8 mouse cellular contexts compared by ENCODE assay signal in the genomic region with DNA sequence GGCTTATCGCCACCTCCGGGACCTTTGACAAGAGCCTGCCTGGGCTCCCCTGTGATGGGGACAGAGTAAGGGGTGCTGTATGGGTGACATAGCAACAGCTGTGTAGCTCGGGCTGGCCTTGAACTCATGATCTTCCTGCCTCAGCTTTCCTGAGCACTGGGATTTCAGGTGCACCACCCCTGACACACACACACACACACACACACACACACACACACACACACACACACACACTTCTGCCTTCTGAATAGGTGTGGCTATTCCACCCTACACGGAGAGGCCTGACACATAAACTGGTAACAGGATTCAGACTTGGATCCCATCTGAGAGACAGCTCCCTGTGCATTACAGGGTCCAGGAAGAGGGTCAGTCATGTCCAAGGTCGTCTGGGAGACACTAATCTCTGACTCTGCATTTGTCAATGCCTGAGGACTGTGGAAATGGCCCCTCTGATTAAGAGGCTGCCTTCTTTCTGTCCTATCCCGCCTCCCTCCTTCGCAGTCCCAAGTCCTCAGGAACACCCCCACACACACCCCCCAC. TPM values are rescaled to one million over a fixed set of nuclear protein-coding genes. Genes with fewer than 3 reads are reported as not detected.
DNase-seq lines count a peak whose midpoint lies in the region; ATAC-seq lines count a peak whose summit lies in the region.

No protein-coding gene starts in this region.

- peak overlapping the region; percentile 30 for H3K4me2 ChIP-seq in heart, embryonic 12.5 days
- H3K4me2 ChIP-seq in neural tube, embryonic 12.5 days (replicated peaks), result peak overlapping the region; percentile 32
- H3K4me2 ChIP-seq in stomach, embryonic 16.5 days (ENCODE audit: low read depth, low read length), result peak overlapping the region; percentile 30; the same call in 1 of the 2 replicates

- H3K9ac ChIP-seq in heart, embryonic 12.5 days, result 0 out of 2 replicates have a peak overlapping the region, but pooled peaks have one; percentile 14
- H3K9ac ChIP-seq in neural tube, embryonic 12.5 days, result no peak overlapping the region
- H3K9ac ChIP-seq in stomach, embryonic 16.5 days (ENCODE audit: low read length), result no peak overlapping the region

- intact Hi-C loops in heart, postnatal 14 days (cut with DNase I), result no loop called here

- H3K36me3 ChIP-seq in heart, embryonic 12.5 days, result no peaks in the 10 kb centered on the region
- no peaks in the 10 kb centered on the region for H3K36me3 ChIP-seq in neural tube, embryonic 12.5 days
- H3K36me3 ChIP-seq in stomach, embryonic 16.5 days (ENCODE audit: control insufficient read depth, insufficient read depth, low read length), result no peaks in the 10 kb centered on the region

- H3K4me1 ChIP-seq in heart, embryonic 12.5 days (replicated peaks), result peaks cover 52% of the 10 kb centered on the region
- H3K4me1 ChIP-seq in neural tube, embryonic 12.5 days, result peaks cover 37% of the 10 kb centered on the region
- peaks cover 46% of the 10 kb centered on the region for H3K4me1 ChIP-seq in stomach, embryonic 16.5 days (ENCODE audit: control insufficient read depth, insufficient read depth, low read length)

- no peaks in the 10 kb centered on the region for H3K27me3 ChIP-seq in heart, embryonic 12.5 days (replicated peaks)
- no peaks in the 10 kb centered on the region for H3K27me3 ChIP-seq in neural tube, embryonic 12.5 days (replicated peaks)
- H3K27me3 ChIP-seq in stomach, embryonic 16.5 days (ENCODE audit: control insufficient read depth, insufficient read depth, low read length), result no peaks in the 10 kb centered on the region

- peak; percentile 5; the same call in 1 of the 2 replicates for ATAC-seq in heart, embryonic 12.5 days (ENCODE audit: insufficient number of reproducible peaks, low FRiP score)
- no peak for ATAC-seq in neural tube, embryonic 12.5 days (ENCODE audit: low FRiP score, low read depth)
- peak; percentile 1; the same call in 1 of the 2 replicates for ATAC-seq in stomach, embryonic 16.5 days (ENCODE audit: insufficient read depth, low FRiP score)

- H3K27ac ChIP-seq in heart, embryonic 12.5 days (ENCODE audit: poor library complexity, severe bottlenecking), result peak overlapping the region; percentile 92
- H3K27ac ChIP-seq in neural tube, embryonic 12.5 days, result no peak overlapping the region
- H3K27ac ChIP-seq in stomach, embryonic 16.5 days (ENCODE audit: low read length), result peak overlapping the region; percentile 91

- H3K9me3 ChIP-seq in heart, embryonic 12.5 days (replicated peaks), result no peaks in the 10 kb centered on the region
- no peaks in the 10 kb centered on the region for H3K9me3 ChIP-seq in neural tube, embryonic 12.5 days
- no peaks in the 10 kb centered on the region for H3K9me3 ChIP-seq in stomach, embryonic 16.5 days (replicated peaks; ENCODE audit: control insufficient read depth, low read length)

- no peak overlapping the region; the same call in 1 of the 2 replicates for H3K4me3 ChIP-seq in heart, embryonic 12.5 days
- no peak overlapping the region for H3K4me3 ChIP-seq in neural tube, embryonic 12.5 days
- H3K4me3 ChIP-seq in stomach, embryonic 16.5 days (replicated peaks; ENCODE audit: low read length), result no peak overlapping the region

- WGBS in heart, embryonic 12.5 days, result 29% methylated on average over 7 of the region's 7 CpGs
- 63% methylated on average over 7 of the region's 7 CpGs for WGBS in neural tube, embryonic 12.5 days
- WGBS in stomach, embryonic 16.5 days, result 46% methylated on average over 7 of the region's 7 CpGs

- DNase-seq in heart, postnatal 14 days, result no peak
- DNase-seq in neural tube, embryonic 10.5 days (ENCODE audit: extremely low spot score, low spot score), result no peak
- DNase-seq in induced T-regulatory cell, adult 2 months (ENCODE audit: low read depth), result peak; percentile 48
- DNase-seq in layer of hippocampus, adult 9-10 months (ENCODE audit: low spot score), result no peak
- no peak for DNase-seq in urinary bladder, postnatal 10 days (ENCODE audit: low spot score)

RNA-seq across cellular contexts. Expression of a gene that starts 29.5 kb away (rescaled TPM):
- 31.4 and 32.8 TPM in 2 replicates for polyA plus RNA-seq in heart, embryonic 12.5 days (2016; fragmentation: Nextera tagmentation; extraction: Ambion mirVana)
- total RNA-seq in heart, postnatal 14 days (2021), result 10 to 100 TPM; 34.7 to 35.7 TPM
- polyA plus RNA-seq in neural tube, embryonic 12.5 days (2016; fragmentation: Nextera tagmentation; extraction: Ambion mirVana), result 20.3 and 23.6 TPM in 2 replicates
- 20.4 and 26.1 TPM in 2 replicates for polyA plus RNA-seq in stomach, embryonic 16.5 days (2015; fragmentation: Nextera tagmentation; extraction: Ambion mirVana)

RNA-seq across cellular contexts. Expression of a gene that starts 42.8 kb away (rescaled TPM):
- 23.9 and 25.7 TPM in 2 replicates for polyA plus RNA-seq in heart, embryonic 12.5 days (2016; fragmentation: Nextera tagmentation; extraction: Ambion mirVana)
- total RNA-seq in heart, postnatal 14 days (2021), result 100 to 1,000 TPM; 188 to 191 TPM
- 75.7 and 78.9 TPM in 2 replicates for polyA plus RNA-seq in neural tube, embryonic 12.5 days (2016; fragmentation: Nextera tagmentation; extraction: Ambion mirVana)
- polyA plus RNA-seq in stomach, embryonic 16.5 days (2015; fragmentation: Nextera tagmentation; extraction: Ambion mirVana), result 30.4 and 34.8 TPM in 2 replicates
